Mouse (Mus musculus) embryonic fibroblast, embryonic 13.5 days (primary cell): Measurements from ENCODE around the gene Wfikkn1.

ENCODE experiments used
- CTCF ChIP-seq: IDR thresholded peaks from 2 replicates; pipeline ENCODE4 v1.5.1; 2011; ENCODE audit warnings: mild to moderate bottlenecking, control low read depth, low read length, moderate library complexity, borderline replicate concordance; ENCODE audit not compliant: insufficient read depth
- POLR2A ChIP-seq: IDR thresholded peaks from 2 replicates; pipeline ENCODE4 v1.6.1; 2011; ENCODE audit warnings: low read depth, mild to moderate bottlenecking, control low read depth, low read length, moderate library complexity

GRCm38 (mm10) chr17:25828712-25829557, 51.7 kb downstream of the Wfikkn1 start, which contains the start of gene Jmjd8:
- TF ChIP-seq CTCF (peak; percentile 10; the same call in 1 of the 2 replicates), POLR2A (peak; percentile 86)
